Mouse (Mus musculus) ES-E14 (cell line): ENCODE measurements around the gene Aebp1. TPM values are rescaled to one million over a fixed set of nuclear protein-coding genes. Genes with fewer than 3 reads are reported as not detected.

Experiments
- DNase-seq: peaks from one replicate; pipeline ENCODE4 v3.0.0-alpha.2; 2013; ENCODE audit warnings: low read depth, low spot score
- H3K27ac ChIP-seq: 2 replicates; pipeline ENCODE4 v1.5.1; 2012; ENCODE audit warnings: low read depth, mild to moderate bottlenecking, low read length, moderate library complexity, mixed read lengths; ENCODE audit not compliant: poor library complexity, insufficient read depth, severe bottlenecking
- H3K36me3 ChIP-seq: 2 replicates; pipeline ENCODE4 v1.6.1; 2012; ENCODE audit warnings: mild to moderate bottlenecking, low read length, moderate library complexity, mixed read lengths; ENCODE audit not compliant: control insufficient read depth, poor library complexity, insufficient read depth, severe bottlenecking
- H3K4me1 ChIP-seq, 2 experiments: fragments of 150-350 bp in 1 of 2; sonication (generic) in 1 of 2; 2 replicates each; pipeline ENCODE4 v1.6.1; 2012; ENCODE audit warnings: low read length in 2 of 2, mild to moderate bottlenecking in 1 of 2, mixed read lengths in 1 of 2; ENCODE audit not compliant: control insufficient read depth in 2 of 2, insufficient read depth in 2 of 2, poor library complexity in 1 of 2
- H3K4me3 ChIP-seq, 2 experiments: fragments of 150-350 bp in 1 of 2; sonication (generic) in 1 of 2; 2 replicates each; pipeline ENCODE4 v1.5.1; 2012; ENCODE audit warnings: low read length in 2 of 2, low read depth in 1 of 2, mild to moderate bottlenecking in 1 of 2, mixed read lengths in 1 of 2; ENCODE audit not compliant: insufficient read depth in 1 of 2, poor library complexity in 1 of 2, severe bottlenecking in 1 of 2
- H3K9ac ChIP-seq: 2 replicates; pipeline ENCODE4 v1.6.1; 2012; ENCODE audit warnings: low read depth, mild to moderate bottlenecking, low read length, mixed read lengths; ENCODE audit not compliant: poor library complexity, insufficient read depth, severe bottlenecking
- H3K9me3 ChIP-seq: fragments of 150-350 bp; sonication (generic); 2 replicates; pipeline ENCODE4 v1.6.1; 2012; ENCODE audit warnings: low read depth, mild to moderate bottlenecking, low read length; ENCODE audit not compliant: control insufficient read depth, insufficient read depth
- CHD2 ChIP-seq: IDR thresholded peaks from 2 replicates; pipeline ENCODE4 v1.6.1; 2014; ENCODE audit warnings: mild to moderate bottlenecking, low read depth, low read length, inconsistent platforms
- HCFC1 ChIP-seq: IDR thresholded peaks from 2 replicates; pipeline ENCODE4 v1.6.1; 2012; ENCODE audit warnings: low read length, inconsistent platforms, borderline replicate concordance; ENCODE audit not compliant: insufficient read depth
- MAFK ChIP-seq: IDR thresholded peaks from 2 replicates; pipeline ENCODE4 v1.6.1; 2014; ENCODE audit warnings: mild to moderate bottlenecking, low read depth, low read length, inconsistent platforms; ENCODE audit not compliant: insufficient read depth
- ZC3H11A ChIP-seq: IDR thresholded peaks from 2 replicates; pipeline ENCODE4 v1.6.1; 2012; ENCODE audit warnings: low read depth, mild to moderate bottlenecking, inconsistent platforms, low read length, borderline replicate concordance
- ZNF384 ChIP-seq: IDR thresholded peaks from 2 replicates; pipeline ENCODE4 v1.6.1; 2012; ENCODE audit warnings: low read depth, low read length, inconsistent platforms
- in situ Hi-C, 2 experiments: fragments of 600-800 bp; cut with MboI; formaldehyde crosslinking; loops; one replicate each; pipeline ENCODE4 v1.15.1; 2025; ENCODE audit warnings: low sequenced_read_pairs in 2 of 2, inconsistent platforms in 1 of 2; ENCODE audit not compliant: unreplicated experiment in 2 of 2
- total RNA-seq: library from RNA; depleted of rRNA; stranded (reverse); fragments of 300-350 nt; gene quantifications from 2 replicates; pipeline ENCODE4 v1.2.3, GENCODE M21; 2012

The Aebp1 gene
- total RNA-seq, 1 experiment = 14.5 TPM

GRCm38 (mm10) chr11:5836126-5836525 lies 25.6 kb upstream of the Aebp1 start:
- Histone ChIP-seq H3K9me3 (no peaks in the 10 kb centered on the region; the same call in 1 of the 2 replicates), H3K27ac (no peak overlapping the region), H3K36me3 (peaks cover 24% of the 10 kb centered on the region), H3K4me3 (no peak overlapping the region), H3K9ac (no peak overlapping the region), H3K4me1 (peaks cover 0 to 8% of the 10 kb centered on the region in 2 experiments; a peak in 1 of 4 replicates)
- no peak for DNase-seq
- in situ Hi-C loops = no loop called here
- no peak for TF ChIP-seq ZNF384
- no peak for TF ChIP-seq HCFC1
- TF ChIP-seq CHD2 = no peak
- TF ChIP-seq MAFK = no peak

GRCm38 (mm10) chr11:5837251-5838246 lies 24.2 kb upstream of the Aebp1 start, which contains the start of gene Polm:
Gene Polm (minus strand): TSS chr11:5838016.
- DNase-seq = peak; percentile 97
- Histone ChIP-seq H3K27ac (peak within 1 kb of the TSS; percentile 41), H3K4me3 (peak within 1 kb of the TSS; percentile 80 to 82), H3K4me1 (peaks cover 0 to 8% of the 10 kb centered on the region in 2 experiments; a peak in 1 of 4 replicates), H3K36me3 (peaks cover 15% of the 10 kb centered on the region), H3K9me3 (peaks cover 4% of the 10 kb centered on the region), H3K9ac (peak within 1 kb of the TSS; percentile 91)
- in situ Hi-C loops = no loop called here
- peak; percentile 5; the same call in 1 of the 2 replicates for TF ChIP-seq ZC3H11A
- TF ChIP-seq MAFK = no peak
- no peak; the same call in 1 of the 2 replicates for TF ChIP-seq HCFC1

GRCm38 (mm10) chr11:5840346-5840745 lies 21.4 kb upstream of the Aebp1 start:
- H3K9me3 ChIP-seq = peaks cover 4% of the 10 kb centered on the region
- no peak for DNase-seq
- H3K36me3 ChIP-seq = peaks cover under 1% of the 10 kb centered on the region; the same call in 1 of the 2 replicates
- no peak for TF ChIP-seq MAFK
- TF ChIP-seq HCFC1 = no peak
- no peak for TF ChIP-seq CHD2
- no peak for TF ChIP-seq ZNF384
- TF ChIP-seq ZC3H11A = no peak
- H3K9ac ChIP-seq = no peak overlapping the region
- no peak overlapping the region for H3K27ac ChIP-seq
- H3K4me1 ChIP-seq = peaks cover 0 to 8% of the 10 kb centered on the region in 2 experiments; a peak in 1 of 4 replicates
- H3K4me3 ChIP-seq = no peak overlapping the region
- in situ Hi-C loops = no loop called here

GRCm38 (mm10) chr11:5841751-5842150 lies 20.0 kb upstream of the Aebp1 start:
- Histone ChIP-seq H3K27ac (no peak overlapping the region), H3K9me3 (peaks cover 4% of the 10 kb centered on the region), H3K36me3 (no peaks in the 10 kb centered on the region), H3K4me3 (no peak overlapping the region), H3K4me1 (peaks cover 0 to 2% of the 10 kb centered on the region in 2 experiments; a peak in 1 of 4 replicates), H3K9ac (no peak overlapping the region)
- DNase-seq = no peak
- in situ Hi-C loops = no loop called here
- TF ChIP-seq MAFK (no peak), HCFC1 (no peak), ZC3H11A (no peak), ZNF384 (no peak), CHD2 (no peak)
